Mouse (Mus musculus): Measurements from ENCODE around the gene Pex5l. TPM values are rescaled to one million over a fixed set of nuclear protein-coding genes. Genes with fewer than 3 reads are reported as not detected.

The Pex5l gene
- total RNA-seq, 2 experiments from 2014 or later: 228 to 230 TPM

DNA sequence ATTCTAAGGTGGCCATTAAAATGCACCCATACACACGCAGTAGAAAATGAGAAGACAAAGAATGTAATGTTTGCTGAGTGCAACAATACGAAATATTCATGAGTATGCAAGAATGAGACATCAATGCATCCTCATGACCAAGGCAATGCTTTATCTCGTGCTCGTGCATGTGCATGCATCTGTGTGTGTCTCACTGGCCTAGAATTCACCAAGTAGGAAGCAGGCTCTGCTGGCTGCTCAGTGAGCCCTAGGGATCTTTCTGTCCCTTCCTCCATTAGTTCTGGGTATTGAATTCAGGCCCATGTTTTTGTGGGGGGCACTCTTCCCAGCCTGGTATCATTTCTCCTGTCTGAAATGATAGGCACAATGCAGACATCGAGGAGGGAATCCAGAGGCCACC, 74.9 kb downstream of the Pex5l start:
- no peak for DNase-seq (ENCODE audit: low spot score in 2 of 2)

DNA sequence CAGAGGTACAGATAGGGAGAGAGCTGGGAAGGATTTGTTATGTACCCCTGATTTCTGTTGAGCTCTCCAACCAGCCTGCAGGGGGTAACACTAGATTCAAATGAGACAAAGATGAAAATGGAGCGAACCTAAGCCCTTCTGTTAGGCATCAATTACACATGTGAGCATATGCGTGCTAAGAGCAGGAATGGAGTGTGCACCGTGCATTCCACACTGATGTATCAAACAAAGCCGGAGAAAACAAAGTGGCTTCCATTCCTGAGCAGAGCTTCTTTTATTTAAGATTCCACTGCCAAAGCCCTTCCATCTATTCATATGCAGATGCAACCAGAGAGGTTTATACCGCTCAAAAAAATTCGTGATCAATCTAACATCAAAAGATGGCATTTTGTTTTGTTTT, 79.5 kb downstream of the Pex5l start:
- DNase-seq (ENCODE audit: low spot score in 2 of 2): no peak

DNA sequence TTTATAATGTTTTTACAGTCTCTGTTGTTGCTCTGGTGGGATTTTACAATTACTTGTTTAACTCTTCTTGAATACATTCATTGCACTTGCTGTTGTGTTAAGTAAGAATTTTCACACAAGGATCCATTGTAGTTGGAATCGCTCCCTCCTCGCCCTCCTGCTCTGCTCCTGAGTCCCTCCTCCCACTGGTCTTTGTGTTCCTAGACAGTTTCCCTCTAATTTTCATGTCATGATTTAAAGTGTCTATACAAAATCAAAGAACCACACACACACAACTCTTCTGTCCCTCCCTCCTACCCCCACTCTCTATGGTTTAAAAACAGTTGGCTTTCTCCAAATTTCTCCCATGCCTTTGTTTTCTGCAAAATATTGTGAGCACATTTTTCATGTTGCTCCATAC, 81.6 kb downstream of the Pex5l start:
- DNase-seq (ENCODE audit: low spot score in 2 of 2): no peak

DNA sequence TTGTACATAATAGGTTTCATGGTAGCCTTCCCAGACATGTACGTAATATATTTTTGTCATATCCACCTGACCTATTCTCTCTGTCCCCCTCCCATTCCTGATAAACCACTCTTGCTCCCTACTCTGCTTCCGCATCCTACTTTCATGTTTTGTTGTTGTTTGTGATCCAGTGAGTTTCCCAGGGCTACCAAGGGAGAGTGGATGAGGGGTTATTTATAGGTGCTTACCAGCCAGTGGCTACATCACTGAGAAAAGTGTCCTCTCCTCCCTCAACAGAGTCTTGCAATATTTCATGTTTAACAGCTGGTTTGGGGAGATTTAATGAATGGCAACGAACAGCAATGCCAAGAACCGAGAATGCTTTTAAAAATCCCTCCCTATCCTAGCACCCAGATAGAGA, 82.0 kb downstream of the Pex5l start:
- no peak for DNase-seq (ENCODE audit: low spot score in 2 of 2)

DNA sequence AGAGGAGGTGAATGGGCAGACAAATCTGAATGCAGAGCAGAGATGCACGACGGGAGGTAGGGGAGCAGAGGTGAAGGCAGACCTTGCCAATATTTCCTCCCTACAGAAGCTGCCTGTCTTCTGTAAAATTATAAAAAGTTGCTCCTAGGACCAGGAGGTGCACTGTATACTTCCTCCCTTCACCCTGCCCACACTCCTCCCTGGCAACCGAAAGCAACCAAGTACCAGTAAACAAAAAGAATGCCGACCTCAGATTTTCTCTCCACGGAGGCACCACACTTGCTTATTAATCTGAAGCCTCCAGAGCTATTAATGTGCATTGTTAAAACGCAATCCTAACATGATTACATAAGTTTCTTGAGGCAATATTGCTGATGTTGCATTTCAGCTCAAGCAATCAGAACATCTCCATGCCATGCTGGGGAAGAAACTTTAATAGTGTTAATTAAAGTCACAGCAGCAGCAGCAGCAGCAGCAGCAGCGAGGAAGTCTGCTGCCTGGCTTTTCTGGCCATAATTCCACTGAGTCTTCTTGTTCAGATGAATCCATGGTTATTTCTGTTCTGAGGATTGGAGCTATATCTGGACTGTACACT, 82.6 kb downstream of the Pex5l start:
- no peak for DNase-seq (ENCODE audit: low spot score in 2 of 2)

DNA sequence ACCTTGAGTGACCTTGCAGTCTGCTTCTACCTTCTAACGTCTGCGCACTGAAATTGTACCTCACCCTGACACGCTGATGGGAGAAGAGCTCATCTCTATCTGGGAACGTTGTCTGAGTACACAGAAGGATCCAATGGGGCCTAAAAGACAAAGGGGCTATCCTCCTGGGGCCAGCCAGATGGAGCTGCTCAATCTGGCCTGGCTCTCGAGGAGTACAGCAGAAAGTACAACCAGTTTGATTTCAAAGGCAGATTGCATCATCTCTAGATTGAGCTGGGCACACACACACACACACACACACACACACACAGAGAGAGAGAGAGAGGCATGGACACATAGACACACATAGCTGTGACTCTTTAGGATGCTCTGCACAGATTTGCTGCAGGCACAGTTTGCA, 94.7 kb downstream of the Pex5l start:
- DNase-seq (ENCODE audit: low spot score in 2 of 2): no peak

DNA sequence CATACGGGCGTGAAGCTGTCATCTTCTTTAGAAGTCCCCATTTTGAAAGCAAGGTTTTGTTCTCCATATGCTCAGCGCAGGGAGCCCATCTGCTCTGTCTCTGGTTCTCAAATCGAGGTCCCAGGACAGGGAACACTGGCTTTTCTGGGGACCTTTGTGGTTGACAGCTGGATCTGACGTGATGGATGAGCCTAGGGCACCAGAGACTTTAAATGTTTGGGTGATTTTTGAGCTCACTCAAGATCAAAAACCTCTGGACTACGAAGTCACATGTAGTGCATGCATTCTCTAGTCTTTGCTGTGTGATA, 98.3 kb downstream of the Pex5l start:
- DNase-seq (ENCODE audit: low spot score in 2 of 2): no peak

DNA sequence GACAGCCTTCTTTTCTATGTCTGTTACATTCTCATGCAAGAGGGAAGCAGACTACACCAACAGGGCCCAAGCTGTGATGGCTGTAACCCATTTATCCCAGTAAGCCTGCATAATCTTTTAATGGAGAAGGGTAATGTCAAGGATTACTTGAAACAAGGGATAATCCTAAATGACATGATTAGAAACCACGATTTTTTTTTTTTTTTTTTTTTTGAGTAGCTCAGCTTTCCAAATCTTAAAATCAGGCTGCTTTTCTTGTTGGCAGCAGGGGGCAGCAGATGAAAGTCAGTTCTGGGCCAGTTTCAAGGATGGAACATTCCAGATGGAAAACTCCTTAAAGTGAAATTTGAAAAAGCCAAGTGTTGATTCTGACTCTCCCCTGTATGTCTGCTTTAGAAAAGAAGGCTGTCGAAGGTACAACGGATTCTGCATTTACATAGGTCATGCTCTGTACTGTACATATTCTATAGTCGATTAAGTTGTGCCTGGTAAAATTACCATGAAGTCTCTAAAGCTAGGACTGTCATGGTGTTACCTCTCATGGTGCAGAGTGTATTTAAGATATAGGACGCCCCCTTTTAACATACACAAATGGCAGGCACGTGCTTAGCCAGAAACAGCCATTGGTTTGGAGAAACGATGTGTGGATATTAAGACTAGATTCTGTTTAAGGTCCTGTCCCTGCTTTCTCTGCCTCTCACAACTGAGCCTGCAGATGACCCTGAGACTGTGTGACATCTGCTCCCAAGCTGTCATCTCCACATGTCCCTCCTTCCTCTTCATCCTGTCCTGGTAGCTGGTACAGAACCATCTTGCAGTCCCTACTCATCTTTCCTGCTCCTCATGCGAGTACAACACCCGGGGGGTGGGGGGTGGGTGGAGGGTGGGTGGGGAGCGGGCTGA, 98.9 kb downstream of the Pex5l start:
- DNase-seq (ENCODE audit: low spot score in 2 of 2): peak in 1 of 2 experiments; percentile 48

DNA sequence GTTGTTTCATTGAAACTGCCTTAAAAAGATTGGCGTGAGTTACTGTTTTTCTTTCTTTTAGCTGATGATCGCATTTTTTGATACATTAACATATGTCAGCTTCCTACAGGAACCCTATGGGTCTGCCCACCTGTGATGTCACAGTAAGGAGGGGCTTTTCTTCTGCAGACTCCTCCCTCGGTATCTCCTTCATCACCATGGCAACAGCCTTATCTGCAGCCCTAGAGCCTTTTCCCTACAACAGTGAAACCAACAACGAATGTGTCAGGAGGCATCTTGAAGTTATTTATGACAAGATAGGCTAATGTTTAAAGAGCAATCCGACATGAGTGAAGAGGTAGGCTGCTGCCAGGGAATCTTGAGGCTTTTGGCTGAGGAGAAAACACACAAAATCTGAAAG, 118.5 kb downstream of the Pex5l start:
- DNase-seq (ENCODE audit: low spot score in 2 of 2): no peak

DNA sequence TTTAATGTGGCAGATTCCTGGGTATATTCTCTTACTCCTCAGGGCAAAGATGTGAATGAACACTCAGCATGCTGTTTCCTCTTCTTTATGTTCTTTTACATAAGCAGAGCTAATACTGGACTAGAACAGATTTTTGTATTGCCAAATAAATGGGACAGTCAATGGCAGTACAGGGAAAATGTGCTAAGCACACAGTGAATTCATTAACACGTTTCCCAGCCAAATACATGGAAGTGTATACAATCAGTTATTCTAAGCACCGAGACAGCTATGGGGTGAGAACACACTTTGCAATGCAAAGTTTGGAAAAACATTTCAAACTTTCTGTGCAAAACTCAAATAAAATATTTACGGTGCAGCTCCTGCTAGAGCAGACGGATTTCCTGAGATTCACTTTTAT, 139.1 kb downstream of the Pex5l start:
- no peak for DNase-seq (ENCODE audit: low spot score in 2 of 2)

DNA sequence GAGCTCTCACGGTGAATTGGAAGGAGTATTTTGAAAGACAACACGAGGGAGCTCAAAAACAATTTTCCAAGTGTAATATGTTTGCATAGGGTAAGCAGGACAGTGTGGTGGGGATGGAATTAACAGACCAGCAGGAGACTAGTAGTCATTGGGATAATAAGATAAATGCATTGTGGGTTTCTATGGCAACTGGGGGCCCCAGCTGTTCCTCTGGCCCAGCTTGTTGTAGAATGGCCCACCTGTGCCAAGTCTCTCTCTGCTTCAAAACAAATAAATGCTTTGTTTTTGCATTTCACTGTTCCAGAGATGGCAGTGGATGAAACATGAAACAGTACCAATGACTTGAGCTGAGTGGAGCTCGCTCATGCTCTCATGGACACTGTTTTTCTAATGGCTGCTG, 141.3 kb downstream of the Pex5l start:
- DNase-seq (ENCODE audit: low spot score in 2 of 2): no peak

DNA sequence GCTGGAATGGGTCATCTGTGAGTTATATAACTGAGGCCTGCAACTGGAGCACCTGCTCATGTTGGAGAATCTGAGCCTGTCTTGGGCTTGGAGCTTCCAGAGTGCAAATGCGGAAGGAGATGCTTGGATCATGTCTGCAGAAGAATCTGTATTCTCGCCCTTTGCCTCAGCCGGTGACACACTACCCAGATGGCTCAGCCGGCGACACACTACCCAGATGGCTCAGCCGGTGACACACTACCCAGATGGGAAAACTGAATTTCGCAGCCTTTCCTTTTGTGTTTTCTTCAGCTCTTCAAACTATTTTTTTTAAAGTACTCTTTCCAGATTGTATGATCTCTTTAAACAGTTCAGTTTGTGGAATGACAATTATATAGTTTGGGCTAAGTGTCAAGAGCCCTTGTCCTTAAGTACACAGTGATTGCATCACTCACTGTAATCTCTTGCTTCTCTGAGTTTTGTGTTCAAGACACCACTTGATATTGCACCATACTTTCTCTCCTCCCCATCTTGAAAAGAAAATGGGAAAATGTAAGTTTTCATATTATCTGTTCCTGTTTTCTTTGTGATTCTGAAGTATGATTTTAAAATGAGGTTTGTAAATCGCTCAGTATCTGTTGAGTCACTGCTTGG, 142.5 kb downstream of the Pex5l start:
- peak; percentile 21 to 49 for DNase-seq (ENCODE audit: low spot score in 2 of 2)

DNA sequence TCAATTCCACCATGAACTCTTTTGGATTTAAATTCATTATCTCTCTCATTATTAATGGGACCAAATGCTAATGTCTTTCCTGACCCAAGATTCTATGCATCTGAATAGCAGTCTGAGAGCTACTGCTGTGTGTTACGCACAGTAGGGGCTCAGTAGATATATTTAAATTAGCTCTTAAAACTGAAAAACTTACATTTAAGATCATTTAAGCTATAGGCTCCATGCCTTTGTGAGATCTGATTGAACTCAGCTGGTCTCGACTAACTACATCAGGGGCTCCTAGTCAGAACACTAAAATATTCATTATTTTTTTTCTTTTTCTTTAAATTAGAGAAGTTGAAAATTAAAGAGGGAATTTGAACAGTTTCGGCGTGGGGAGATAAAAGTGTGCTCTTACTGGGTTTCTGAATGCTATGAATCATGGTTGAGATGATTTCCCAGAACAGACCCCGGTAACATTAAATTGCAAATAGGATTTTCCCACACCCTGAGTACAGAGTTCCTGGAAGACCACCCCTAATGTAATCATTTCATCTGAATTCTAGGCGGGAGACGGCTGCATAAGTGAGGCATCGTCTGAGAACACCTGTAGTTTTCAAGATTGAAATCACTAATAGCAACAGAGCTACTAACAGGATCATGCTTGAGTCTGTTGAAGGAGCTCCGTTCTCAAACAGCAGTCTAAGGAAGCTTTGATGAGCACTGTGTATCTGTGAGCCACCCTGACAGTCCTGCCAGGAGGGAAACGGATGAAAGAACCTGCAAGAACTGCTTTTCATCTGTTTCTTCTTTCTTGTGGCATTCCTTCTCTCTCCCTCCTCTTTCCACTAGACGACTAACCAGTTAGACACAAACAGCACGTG, 151.1 kb downstream of the Pex5l start:
- DNase-seq (ENCODE audit: low spot score in 2 of 2): no peak

DNA sequence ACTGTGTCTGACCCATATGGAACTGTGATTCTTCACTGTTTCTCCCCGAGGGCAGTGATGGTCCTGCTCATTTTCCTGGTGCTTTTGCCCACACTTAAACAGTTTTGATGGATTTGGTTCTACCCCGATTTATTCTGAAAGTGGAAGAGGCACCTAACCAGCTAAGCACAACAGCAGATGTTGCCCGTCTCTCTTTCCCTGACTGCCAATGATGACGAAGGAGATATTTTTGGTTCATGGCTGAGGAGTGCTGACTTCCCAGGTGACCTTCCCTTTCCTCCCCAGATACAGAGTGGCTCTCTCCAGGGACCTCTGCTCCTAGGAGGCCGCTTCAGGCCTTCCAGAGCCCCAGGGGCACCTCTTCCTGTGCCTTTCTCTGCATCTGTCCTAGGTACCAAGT, 155.2 kb downstream of the Pex5l start:
- DNase-seq (ENCODE audit: low spot score in 2 of 2): no peak

DNA sequence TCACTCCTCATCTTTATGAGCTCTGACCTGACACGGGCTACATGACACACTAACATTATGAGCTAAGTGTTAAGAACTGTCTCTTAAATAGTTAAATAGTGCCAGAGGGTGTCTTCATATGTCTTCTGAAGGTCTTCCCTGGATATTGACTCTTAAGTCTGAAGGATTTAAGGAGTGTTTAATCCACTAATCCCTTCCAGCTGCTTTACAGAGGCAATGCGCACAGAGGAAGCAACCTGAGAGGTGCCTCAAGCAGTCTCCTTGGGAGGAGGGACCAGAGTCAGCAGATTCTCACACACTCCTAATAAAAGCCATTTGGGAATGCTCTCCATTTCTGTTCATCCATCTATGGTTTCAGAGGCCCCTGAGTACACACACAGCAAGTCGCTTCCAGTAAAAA, 157.9 kb downstream of the Pex5l start:
- DNase-seq (ENCODE audit: low spot score in 2 of 2): no peak

DNA sequence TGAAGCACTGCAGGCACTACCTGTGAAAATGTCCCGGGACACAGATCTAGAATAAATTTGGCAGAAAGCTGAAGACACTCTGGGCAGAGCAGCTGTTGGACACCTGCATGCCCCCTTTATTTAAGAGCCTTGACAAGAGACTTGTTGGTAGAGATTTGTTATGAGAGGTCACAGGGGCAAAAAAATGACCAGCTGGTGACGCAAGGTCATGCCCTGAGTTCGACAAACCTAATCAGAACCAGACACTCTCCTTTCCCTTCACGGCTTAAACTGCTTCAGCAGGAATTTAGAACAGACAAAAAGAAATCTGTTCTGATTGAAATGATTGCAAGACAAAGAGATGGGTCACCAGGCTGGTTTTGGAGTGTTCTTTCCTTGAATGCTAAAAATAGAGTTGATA, 163.1 kb downstream of the Pex5l start:
- no peak for DNase-seq (ENCODE audit: low spot score in 2 of 2)

DNA sequence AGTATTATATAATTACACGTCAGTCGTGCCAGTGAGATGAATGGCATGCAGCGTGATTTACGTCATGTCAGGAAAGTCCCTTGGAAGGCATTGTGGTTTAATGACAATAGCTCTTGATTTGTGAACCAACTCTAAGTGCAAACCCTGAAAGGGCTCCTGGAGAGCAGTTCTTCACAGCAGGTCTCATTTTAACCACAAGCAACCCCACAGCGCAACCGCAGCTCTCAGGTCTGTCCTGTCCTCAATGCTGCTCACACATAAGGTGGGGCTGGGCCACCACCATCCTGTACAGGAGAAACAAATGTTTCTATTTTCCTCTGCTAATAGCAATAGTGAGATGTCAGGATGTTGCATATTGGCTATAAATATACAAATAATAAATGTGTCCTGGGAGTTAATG, 163.8 kb downstream of the Pex5l start:
- DNase-seq (ENCODE audit: low spot score in 2 of 2): no peak

DNA sequence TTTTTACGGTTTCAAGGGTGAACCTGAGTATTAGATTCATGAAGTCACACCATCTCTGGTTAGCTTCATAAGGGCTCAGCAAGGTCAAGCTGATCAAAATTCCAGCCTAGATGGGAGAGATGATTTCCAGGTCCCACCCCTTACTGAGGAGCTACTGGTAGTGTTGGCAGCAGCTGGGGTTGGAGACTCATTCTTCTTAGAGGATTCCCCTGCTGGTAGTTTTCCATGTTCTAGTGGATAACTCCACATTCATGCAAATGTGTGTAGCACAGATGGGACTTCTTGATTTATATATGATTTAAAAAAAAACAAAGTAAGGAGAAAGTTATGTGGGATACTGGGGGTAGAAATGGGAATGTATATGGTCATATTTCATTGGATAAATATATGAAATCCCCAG, 172.8 kb downstream of the Pex5l start:
- no peak for DNase-seq (ENCODE audit: low spot score in 2 of 2)

DNA sequence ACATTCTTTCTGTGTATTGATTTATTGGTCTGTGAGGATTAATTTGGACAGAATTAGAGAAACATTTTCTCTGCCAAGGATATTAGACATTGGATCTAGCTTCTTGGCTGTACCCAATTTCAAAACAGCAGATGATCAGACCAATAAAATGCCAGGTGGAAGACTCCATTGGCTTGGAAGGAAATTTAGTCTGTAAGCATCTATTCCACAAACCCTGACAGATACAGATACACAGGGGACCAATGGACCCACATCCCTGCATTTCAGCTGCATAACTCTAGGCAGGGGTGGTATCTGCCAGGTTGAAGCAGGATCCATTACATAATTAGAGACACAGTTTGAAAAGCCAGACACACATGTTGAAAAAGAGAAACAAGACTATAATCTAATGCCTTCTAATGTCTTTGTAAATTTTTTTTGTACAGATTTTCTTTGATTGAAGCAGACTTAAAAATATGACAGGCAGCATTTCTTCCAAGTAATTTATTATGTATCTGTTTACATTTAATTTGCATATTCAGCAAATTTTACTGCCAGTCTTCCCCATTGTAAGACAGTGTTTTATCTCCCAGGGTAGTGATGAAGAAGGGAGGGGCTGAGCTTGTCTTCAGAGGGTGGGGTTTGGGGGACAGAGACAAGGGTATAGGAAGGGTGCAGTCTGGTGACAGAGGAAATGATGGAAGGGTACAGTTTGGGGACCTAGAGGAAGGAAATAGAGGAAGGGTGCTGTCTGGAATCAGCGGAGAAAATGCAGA, 174.2 kb downstream of the Pex5l start:
- DNase-seq (ENCODE audit: low spot score in 2 of 2): no peak

DNA sequence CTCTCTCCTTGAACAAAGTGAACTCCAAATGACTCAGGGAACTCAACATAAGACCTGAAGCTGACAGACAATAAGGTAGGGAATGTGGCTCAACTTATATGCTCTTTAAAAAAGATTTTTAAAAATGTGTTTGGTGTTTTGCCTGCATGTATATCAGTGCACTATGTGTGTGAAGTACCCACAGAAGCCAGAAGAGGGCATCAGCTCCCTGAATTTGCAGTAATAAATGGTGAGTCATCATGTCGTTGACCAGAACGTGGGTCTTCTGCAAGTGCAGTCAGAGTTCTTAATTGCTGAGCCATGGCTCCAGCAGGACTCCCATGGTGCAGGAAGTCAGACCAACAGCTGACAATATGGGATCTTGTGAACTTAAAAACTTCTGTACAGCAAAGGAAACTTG, 177.5 kb downstream of the Pex5l start:
- DNase-seq (ENCODE audit: low spot score in 2 of 2): no peak

DNA sequence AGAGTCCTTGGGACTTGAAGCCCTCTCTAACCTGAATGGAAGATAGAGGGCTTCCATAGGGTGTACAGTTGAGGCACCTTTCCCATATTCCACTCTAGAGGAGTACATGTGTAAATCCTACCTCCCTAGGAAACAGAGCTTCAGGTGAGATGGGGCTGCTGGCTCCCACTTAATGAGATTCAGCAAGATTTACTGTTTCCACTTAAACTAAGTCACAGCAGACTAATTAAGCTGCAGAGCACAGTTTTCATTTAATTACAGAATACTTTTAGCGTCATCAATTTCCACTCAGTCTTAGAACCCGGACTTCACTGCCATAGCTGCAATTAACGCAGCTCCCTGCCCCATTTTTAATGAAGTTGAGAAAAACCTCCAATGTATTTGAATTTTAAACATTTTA, 181.6 kb downstream of the Pex5l start:
- DNase-seq (ENCODE audit: low spot score in 2 of 2): no peak
